ENCODE assay signal across 16 mouse cellular contexts in genomic region chr11:101275309-101275708, GRCm38 (mm10).
"Had no signal": no experiment of that assay in that cellular context is flagged by ENCODE, and none has a peak within 500 bp of the region (broad histone marks: within the 10 kb centered on the region; RNA-seq: fewer than 3 reads in every experiment).

No protein-coding gene starts in this region.

- ATAC-seq: midbrain, embryonic 16.5 days had no signal

- DNase-seq: lung, adult 18-20 months; lung, embryonic 14.5 days; lung, postnatal 10 days; lung, postnatal 4 days; right cerebral cortex, postnatal 14 days; thymus, adult 2 months; thymus, postnatal 25 days; thymus, postnatal 4 days had no signal

- H3K9ac ChIP-seq: liver, embryonic 14.5 days; lung, embryonic 14.5 days; midbrain, embryonic 12.5 days; neural tube, embryonic 15.5 days; stomach, embryonic 15.5 days had no signal

- H3K27ac ChIP-seq: liver, embryonic 14.5 days; midbrain, embryonic 12.5 days; neural tube, embryonic 13.5 days; neural tube, embryonic 15.5 days; stomach, embryonic 15.5 days; stomach, postnatal 0 days had no signal

- H3K36me3 ChIP-seq: midbrain, embryonic 12.5 days; neural tube, embryonic 15.5 days had no signal

- H3K9me3 ChIP-seq: midbrain, embryonic 12.5 days; neural tube, embryonic 13.5 days; neural tube, embryonic 15.5 days; stomach, embryonic 15.5 days had no signal

- H3K4me2 ChIP-seq: lung, embryonic 14.5 days; neural tube, embryonic 15.5 days; stomach, embryonic 15.5 days had no signal

- H3K27me3 ChIP-seq: neural tube, embryonic 15.5 days; stomach, embryonic 15.5 days had no signal

- H3K4me3 ChIP-seq: midbrain, embryonic 12.5 days; myocyte; neural tube, embryonic 13.5 days; neural tube, embryonic 15.5 days; stomach, embryonic 15.5 days had no signal
